Mouse (Mus musculus): ENCODE measurements around the gene Rgl3. TPM values are rescaled to one million over a fixed set of nuclear protein-coding genes. Genes with fewer than 3 reads are reported as not detected.

Rgl3 gene
- total RNA-seq, 4 experiments from 2014 or later = 23.7 to 72.6 (median 49.6) TPM

DNA sequence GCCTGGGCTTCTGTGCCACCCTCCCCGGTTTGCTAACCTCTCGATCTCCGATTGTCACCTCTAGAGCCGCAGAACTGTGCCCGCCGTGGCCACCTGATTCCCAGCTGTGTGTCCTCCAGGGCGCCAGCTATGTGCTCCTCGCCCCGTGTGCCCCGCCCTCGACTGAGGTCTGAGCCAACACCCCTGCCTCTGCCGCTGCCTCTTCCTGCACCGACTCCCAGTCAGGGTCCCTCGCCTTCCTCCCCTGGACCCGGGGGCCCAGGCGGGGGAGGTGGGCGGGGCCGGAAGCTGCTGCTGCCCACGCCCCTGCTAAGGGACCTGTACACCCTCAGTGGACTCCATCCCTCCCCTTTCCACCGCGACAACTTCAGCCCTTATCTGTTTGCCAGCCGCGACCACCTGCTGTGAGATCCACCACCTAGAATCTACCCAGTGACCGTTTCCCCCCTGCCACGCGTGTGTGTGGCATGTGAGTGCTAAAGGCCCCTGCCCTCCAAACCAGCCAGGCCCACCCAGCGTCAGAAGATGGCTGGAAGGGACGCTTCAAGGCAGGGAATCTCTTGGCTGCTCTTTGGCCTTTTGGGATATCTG is 41.6 kb downstream of the Rgl3 start:
- no peak for DNase-seq

DNA sequence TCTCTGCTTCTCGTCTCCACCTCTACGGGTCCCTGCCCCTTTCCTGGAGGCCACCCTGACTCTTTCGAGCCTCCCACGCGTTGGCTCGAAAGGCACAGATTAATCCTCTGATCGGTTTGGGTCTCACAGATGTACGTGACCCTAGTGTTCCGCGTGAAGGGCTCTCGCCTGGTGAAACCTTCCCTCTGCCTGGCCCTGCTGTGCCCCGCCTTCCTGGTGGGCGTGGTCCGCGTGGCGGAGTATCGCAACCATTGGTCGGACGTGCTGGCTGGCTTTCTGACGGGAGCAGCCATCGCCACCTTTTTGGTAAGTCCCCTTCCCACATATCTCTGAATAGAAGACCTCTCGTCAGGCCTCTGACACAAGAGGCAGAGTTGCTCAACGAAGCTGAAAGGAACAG is 45.0 kb downstream of the Rgl3 start:
- no peak for DNase-seq

- DNase-seq = no peak
These were observed 45.6 kb downstream of the Rgl3 start for GRCm38 (mm10) chr9:21943638-21944037.

GRCm38 (mm10) chr9:21943046-21943445 is 46.2 kb downstream of the Rgl3 start:
- no peak for DNase-seq

- no peak for DNase-seq
These were observed 50.9 kb downstream of the Rgl3 start for GRCm38 (mm10) chr9:21938234-21938855.

- no peak for DNase-seq
These were observed 51.5 kb downstream of the Rgl3 start for GRCm38 (mm10) chr9:21937711-21938175.

DNA sequence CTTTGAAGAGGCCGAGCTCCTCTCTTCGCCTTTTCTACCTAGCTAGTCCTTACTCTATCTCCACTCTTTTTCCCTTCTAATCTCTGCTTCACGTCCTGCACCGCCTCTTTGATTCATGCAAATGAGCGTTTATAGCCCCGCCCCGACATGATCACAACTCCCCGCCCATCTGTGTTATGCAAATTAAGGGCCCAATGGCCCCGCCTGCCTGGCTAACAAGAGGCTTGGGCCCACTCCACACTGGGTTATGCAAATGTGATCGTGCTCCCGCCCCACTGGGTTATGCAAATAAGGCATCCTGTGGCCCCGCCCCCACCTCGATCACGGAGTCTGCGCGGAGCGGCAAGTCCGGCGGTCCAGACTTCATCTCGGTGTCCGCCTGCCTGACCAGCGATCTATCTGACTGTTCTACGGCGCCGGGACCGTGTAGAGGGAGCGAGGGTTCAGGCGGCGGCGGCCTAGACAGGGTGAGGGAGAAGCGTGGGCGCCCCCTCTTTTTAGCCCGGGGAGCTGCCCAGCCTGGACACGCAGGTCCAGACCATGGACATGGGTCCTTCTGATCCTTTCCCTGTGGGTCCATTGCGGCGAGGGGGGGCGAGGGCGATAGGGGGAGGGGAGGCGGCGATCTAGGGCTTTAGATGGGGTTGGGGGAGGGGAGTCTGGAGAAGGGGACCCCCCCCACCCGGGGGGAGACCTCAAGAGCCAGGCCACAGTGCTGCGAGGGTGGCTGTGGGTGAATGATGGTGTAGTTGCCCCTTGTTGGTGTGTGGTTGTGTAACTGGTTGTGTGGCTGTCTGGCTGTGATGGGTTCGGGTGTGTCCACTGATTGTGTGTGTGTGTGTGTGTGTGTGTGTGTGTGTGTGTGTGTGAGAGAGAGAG is 52.3 kb downstream of the Rgl3 start, which contains the start of gene Plppr2:
TSS of gene Plppr2 (plus strand) at position 342 of the 879 bp plus-strand sequence.
- peak; percentile 99 for DNase-seq

- no peak for DNase-seq
These were observed 53.6 kb downstream of the Rgl3 start for GRCm38 (mm10) chr9:21935466-21936131.

- DNase-seq = no peak
These were observed 55.2 kb downstream of the Rgl3 start for GRCm38 (mm10) chr9:21934021-21934420.

- no peak for DNase-seq
These were observed 56.7 kb downstream of the Rgl3 start for GRCm38 (mm10) chr9:21932445-21933137.

DNA sequence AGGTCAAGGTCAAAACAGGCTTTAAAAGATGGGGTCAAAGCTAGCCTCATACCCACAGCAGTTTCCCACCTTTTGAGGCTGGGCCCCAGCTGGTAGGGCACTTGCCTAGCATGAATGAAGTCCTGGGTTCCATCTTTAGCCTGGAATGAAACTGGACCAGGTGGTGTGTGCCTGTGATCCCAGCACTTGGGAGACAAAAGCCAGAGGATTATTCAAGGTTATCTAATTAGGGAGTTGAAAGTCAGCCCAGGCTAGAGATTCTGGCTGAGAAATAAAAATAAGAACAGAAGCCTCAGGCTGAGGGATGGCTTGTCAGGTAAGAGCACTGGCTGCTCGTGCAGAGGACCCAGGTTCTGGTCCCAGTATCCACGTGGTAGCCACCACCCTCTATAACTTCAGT is 57.2 kb downstream of the Rgl3 start:
- no peak for DNase-seq

DNA sequence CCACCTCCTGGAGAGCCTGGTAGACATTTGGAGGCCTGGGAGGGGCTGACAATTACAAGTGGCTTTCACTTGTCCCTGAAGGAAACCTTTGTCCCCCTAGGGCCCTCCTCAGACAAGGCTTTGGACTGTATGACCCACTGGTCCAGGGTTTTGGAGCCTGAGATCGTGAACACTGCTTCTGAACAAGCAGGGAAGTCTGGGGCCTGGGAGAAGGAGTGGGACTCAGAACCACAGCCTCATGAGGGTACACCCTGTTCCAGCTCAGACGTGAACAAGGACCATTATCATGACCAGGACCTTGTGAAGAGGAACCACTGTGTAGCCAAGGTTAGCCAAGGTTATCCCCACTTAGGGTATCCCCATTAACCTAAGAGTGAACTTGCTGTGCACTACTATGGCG is 60.0 kb downstream of the Rgl3 start:
- no peak for DNase-seq

DNA sequence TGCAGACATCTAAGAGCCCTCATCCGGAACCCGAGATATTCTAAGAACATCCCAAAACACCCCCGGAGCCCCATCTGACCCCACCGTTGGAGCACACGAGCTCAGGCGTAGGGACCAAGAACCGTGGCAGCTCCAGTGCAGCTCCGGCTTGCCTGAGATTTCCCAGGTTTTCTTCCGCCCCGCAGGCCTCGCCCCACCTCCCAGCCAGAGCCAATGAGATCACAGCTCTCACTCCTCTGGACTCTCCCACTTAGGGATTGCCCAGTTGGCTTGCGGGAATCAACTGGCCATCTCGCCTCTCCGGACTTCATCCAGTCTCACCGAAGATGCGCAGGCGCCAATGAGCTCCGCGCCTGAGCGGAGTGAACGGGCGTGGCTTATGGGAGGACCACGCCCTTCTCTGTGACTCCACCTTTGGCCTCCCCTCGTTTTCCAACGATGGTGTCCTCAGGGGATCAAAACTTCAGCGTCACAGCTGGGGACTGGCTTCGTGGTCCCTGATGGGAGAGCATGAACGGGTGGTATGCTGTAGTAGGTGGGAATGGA is 62.0 kb downstream of the Rgl3 start, which contains the start of the genes Ccdc159 and Tmem205:
TSS of gene Ccdc159 (plus strand) at position 264 of the 546 bp plus-strand sequence.
TSS of gene Tmem205 (minus strand) at position 349 of the 546 bp plus-strand sequence.
- peak; percentile 97 for DNase-seq

- no peak for DNase-seq
These were observed 62.5 kb downstream of the Rgl3 start for GRCm38 (mm10) chr9:21926784-21927183.

DNA sequence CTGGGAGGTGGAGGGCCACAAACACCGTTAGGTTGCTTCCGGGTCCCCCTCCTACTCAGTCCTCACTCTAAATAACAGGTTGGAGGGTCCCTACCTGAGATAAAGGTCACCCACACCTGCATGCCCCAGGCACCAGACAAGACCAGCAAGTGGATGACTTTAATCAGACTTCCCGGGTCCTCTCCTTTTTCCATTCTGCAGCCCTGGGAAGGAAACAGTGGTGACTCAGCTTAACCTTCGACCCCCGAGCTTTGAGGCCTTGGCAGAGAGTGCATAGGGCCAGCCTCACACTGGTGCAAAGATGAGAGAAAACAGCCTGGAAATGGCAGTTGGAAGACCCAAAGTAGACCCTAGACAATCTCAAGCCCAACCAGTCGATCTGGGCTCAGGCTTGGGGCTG is 63.1 kb downstream of the Rgl3 start:
- DNase-seq = peak; percentile 73

DNA sequence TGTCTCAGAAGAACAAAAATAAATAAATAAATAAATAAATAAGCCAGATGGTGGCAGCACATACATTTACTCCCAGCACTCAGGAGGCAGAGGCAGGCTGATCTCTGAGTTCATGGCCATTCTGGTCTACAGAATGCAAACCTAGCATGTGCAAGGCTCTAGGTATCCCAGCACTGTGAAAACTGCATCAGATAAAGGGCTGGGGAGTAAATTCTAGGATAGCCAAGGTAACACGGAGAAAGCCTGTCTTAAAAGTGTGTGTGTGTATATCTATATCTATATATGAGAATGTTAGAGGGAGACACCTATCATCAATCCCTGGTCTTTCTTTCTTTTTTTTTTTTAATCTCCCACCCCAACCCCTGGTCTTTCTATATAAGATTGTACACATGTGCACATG is 63.7 kb downstream of the Rgl3 start:
- DNase-seq = no peak

DNA sequence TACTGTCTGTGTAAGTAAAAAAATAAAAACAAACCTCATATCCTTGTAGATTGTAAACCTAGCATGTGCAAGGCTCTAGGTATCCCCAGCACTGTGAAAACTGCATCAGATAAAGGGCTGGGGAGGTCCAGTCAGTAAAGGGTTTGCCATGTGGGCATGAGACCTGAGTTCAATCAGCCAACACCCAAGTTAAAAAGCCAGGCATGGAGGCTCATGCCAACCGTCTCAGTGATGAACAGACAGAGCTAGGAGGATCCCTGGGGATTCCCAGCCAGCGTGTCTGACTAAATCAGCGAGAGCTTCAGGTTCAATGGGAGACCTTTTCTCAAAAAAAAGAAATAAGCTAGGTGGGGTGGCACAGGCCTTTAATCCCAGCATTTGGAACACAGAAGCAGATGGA is 64.2 kb downstream of the Rgl3 start:
- DNase-seq = no peak

DNA sequence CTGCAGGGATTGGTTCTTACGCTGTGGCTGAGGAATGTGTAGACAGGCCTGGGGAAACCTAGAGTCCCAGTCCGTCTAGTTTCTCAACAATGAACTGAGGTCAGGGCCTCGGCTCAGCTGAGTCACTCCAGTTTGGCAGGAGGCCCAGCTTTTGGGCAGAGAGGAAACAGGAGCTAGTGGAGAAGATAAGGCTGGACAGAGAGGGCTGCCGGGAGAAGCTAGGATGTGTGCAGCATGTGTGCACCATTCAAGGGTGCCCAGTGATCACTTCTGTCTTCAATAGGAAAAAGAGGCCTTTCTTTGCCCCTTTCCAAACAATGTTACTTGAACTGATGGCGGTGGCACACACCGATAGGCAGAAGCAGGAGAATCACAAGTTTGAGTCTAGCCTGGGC is 65.2 kb downstream of the Rgl3 start:
- peak; percentile 98 for DNase-seq

DNA sequence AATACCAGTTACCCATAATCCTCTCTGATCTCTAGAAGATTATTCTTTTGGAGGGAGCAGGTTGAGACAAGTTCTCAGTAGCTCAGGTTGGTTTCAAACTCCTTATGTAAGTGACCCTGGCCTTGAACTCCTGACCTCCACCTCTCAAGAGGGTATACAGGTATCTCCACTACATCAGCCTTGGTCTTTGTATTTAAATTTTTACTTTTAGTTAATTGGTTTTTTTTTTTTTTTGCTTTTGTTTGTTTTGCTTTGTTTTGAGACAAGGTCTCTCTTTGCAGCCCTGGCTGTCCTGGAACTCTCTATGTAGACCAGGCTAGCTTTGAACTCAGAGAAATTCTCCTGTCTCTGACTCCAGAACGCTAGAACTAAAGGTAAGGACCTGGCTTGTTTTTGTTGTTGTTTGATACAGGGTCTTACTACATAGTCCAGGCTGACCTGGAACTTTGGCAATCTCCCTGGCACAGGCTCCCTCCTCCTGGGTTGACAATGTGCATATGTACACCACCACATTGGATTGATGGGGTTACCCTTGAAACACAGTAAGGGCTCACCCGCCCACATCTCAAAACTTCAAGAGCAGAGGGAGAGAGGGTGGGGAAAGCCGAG is 65.7 kb downstream of the Rgl3 start:
- DNase-seq = no peak

DNA sequence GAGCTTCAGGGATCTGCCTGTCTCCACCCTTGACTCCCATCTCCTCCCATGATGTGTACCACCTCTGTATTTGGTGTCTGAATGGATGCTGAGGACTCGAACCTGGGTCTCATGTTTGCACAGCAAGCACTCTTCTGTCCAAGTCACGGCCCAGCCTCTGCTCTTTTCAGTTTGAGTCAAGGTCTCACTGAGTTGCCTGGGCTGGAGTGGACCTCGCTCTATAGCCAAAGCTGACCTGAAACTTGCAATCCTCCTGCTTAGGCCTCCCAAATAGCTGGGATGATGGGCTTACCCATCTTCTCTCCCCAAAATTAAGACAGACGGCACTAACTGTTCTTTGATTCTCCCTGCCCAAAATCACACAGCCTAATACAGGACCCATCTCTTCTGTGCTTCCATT is 66.2 kb downstream of the Rgl3 start:
- DNase-seq = no peak
